Mouse (Mus musculus) thymus, postnatal 4 days (tissue): ENCODE measurements around the gene Hsd17b3.

Experiments used
- DNase-seq: peaks from one replicate; pipeline ENCODE4 v3.0.0; 2021

Gene Hsd17b3

GRCm38 (mm10) chr13:64016048-64016447, 73.0 kb downstream of the Hsd17b3 start:
- DNase-seq, result no peak

- DNase-seq, result no peak
Observed at GRCm38 (mm10) chr13:64011157-64011556, 77.9 kb downstream of the Hsd17b3 start.
